Mouse (Mus musculus) retina, postnatal 1 day (tissue): ENCODE measurements at regions not wholly inside any gene's neighbourhood (a gene's known extent, or its start where the extent isn't known, plus 50 kb on each side); places are given as distances from the start of the nearest gene placed in this dataset.

Experiments
- DNase-seq: peaks from one replicate; pipeline ENCODE4 v3.0.0-alpha.2; 2012

DNA sequence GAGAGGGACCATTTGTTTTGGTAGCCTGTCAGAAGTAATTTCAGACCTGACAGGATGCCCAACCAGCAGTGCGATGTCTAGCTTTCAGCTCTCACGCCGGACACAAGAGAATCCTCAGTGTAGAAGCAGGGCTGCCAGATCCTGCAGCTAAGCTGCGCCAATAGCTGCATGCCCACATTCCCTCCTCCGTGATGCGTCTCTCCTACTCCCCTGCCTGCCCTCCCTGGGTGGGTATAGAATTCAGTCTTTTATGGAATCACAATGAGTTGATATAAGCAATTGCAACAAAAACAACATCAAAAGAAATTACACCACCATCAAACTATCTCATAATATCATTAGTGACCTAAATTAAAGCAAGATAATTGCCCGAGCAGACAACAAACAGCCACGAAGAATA is 587.1 kb downstream of the Ofcc1 start:
- peak; percentile 40 for DNase-seq

DNA sequence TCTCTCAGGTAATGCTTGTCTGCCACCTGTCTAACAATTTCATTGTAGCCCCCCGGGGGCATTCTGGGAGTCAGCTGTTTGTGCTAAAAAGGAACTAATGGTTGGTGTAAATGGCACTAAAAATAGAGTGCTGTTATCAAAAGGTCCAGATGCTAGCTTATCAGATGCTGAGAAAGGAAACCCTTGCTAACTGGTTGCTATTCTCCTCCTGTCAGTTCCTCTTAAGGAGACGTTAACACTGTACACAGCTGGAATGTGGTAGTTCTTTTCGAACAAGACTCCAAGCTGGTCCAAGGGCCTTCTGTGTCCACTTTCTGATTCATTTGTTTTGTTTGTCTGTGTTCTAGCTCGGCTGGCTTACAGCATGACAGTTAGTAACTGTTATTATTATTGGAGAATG is 592.0 kb downstream of the Ofcc1 start:
- peak; percentile 10 for DNase-seq

DNA sequence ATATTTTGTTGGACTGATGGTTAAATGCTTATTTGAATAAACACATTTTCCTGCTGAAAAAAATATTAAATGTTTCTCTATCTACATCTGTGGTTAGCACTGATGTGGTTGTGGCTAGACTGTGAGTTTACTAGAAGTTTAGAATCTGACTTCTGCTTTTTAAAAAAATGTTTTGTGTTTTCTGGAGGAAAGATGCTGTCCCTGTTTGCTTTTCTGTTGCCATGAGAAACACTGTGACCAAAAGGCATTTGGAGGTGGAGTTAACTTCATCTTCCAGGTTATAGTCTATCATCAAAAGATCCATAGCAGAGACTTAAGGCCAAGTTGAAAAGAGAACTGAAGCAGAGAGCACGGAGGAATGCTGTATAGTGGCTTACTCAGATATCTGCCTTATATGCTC is 594.4 kb downstream of the Ofcc1 start:
- DNase-seq = no peak
